8 mouse cellular contexts compared by ENCODE assay signal in the genomic region with DNA sequence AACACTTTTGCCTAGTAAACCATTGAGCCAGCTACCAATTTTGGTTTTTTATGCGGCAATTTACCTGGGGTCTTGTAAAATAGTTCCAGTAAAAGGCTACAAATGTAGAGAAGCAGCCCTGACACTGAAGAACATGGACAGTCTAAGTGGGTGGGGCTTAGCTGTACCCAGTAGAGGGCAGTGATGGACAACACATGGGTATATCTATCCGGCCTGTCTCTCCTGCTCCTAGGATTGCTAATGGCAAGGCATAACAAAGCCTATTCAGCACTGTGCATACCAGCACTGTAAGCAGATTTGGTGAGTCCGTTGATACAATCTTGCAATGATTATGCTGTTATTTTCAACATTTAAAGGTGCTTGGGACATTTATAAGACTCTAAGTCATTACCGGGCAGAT. TPM values are rescaled to one million over a fixed set of nuclear protein-coding genes. Genes with fewer than 3 reads are reported as not detected.
DNase-seq lines count a peak whose midpoint lies in the region; ATAC-seq and TF ChIP-seq lines count a peak whose summit lies in the region.

No protein-coding gene starts in this region.

- ATAC-seq in embryonic facial prominence, embryonic 11.5 days (replicated peaks; ENCODE audit: insufficient number of reproducible peaks, low FRiP score, low TSS enrichment, low read depth): peak; percentile 78; the same call in 1 of the 2 replicates
- ATAC-seq in hematopoietic stem cell, adult 5-6 weeks (replicated peaks in 1 of 2; ENCODE audit: insufficient read depth in 1 of 2, low FRiP score in 2 of 2, low TSS enrichment in 1 of 2, low read depth in 1 of 2, poor library complexity in 2 of 2, severe bottlenecking in 2 of 2): peak; percentile 43 to 61; a peak in 2 of 4 replicates
- ATAC-seq in limb, embryonic 14.5 days (ENCODE audit: low FRiP score, low read depth): peak; percentile 80
- ATAC-seq in midbrain, embryonic 15.5 days (replicated peaks): 0 out of 2 replicates have a peak, but pooled peaks have one; percentile 59

- H3K4me1 ChIP-seq in embryonic facial prominence, embryonic 11.5 days (ENCODE audit: control insufficient read depth, insufficient read depth, low read length): no peaks in the 10 kb centered on the region
- peaks cover 4% of the 10 kb centered on the region; the same call in 1 of the 2 replicates for H3K4me1 ChIP-seq in embryonic facial prominence, embryonic 10.5 days
- peaks cover 3% of the 10 kb centered on the region; the same call in 1 of the 2 replicates for H3K4me1 ChIP-seq in limb, embryonic 14.5 days (ENCODE audit: control insufficient read depth, insufficient read depth, low read length)
- no peaks in the 10 kb centered on the region for H3K4me1 ChIP-seq in midbrain, embryonic 15.5 days

- TF ChIP-seq CTCF in brain, embryonic 14.5 days (IDR thresholded peaks at IDR 0.05; ENCODE audit: borderline replicate concordance, extremely low read depth, insufficient read depth, insufficient read length): peak; percentile 53; the same call in 1 of the 2 replicates

- 49% methylated on average over 4 of the region's 4 CpGs for WGBS in embryonic facial prominence, embryonic 11.5 days
- WGBS in embryonic facial prominence, embryonic 10.5 days: 48% methylated on average over 4 of the region's 4 CpGs
- 39% methylated on average over 4 of the region's 4 CpGs for WGBS in limb, embryonic 14.5 days
- whole genome bisulfite sequencing in midbrain, embryonic 15.5 days: 45% methylated on average over 4 of the region's 4 CpGs

- H3K4me3 ChIP-seq in embryonic facial prominence, embryonic 11.5 days (ENCODE audit: low read depth, low read length): no peak overlapping the region
- no peak overlapping the region for H3K4me3 ChIP-seq in embryonic facial prominence, embryonic 10.5 days
- no peak overlapping the region for H3K4me3 ChIP-seq in limb, embryonic 14.5 days (replicated peaks; ENCODE audit: low read length)
- H3K4me3 ChIP-seq in midbrain, embryonic 15.5 days: no peak overlapping the region

- no peaks in the 10 kb centered on the region for H3K36me3 ChIP-seq in embryonic facial prominence, embryonic 11.5 days (replicated peaks; ENCODE audit: control insufficient read depth, insufficient read depth, low read depth, low read length)
- no peaks in the 10 kb centered on the region for H3K36me3 ChIP-seq in embryonic facial prominence, embryonic 10.5 days (replicated peaks)
- no peaks in the 10 kb centered on the region for H3K36me3 ChIP-seq in limb, embryonic 14.5 days (ENCODE audit: control insufficient read depth, insufficient read depth, low read length)
- no peaks in the 10 kb centered on the region for H3K36me3 ChIP-seq in midbrain, embryonic 15.5 days (replicated peaks)

- H3K9ac ChIP-seq in embryonic facial prominence, embryonic 11.5 days (replicated peaks; ENCODE audit: low read length): no peak overlapping the region
- no peak overlapping the region for H3K9ac ChIP-seq in limb, embryonic 14.5 days (ENCODE audit: low read depth, low read length, severe bottlenecking)
- no peak overlapping the region for H3K9ac ChIP-seq in midbrain, embryonic 15.5 days

- no peak overlapping the region for H3K27ac ChIP-seq in embryonic facial prominence, embryonic 11.5 days (replicated peaks; ENCODE audit: low read depth, low read length)
- H3K27ac ChIP-seq in embryonic facial prominence, embryonic 10.5 days (replicated peaks): no peak overlapping the region
- H3K27ac ChIP-seq in limb, embryonic 14.5 days (replicated peaks; ENCODE audit: low read depth, low read length): no peak overlapping the region
- H3K27ac ChIP-seq in midbrain, embryonic 15.5 days: no peak overlapping the region

- no peak for TF ChIP-seq POLR2A in brain, embryonic 14.5 days (IDR thresholded peaks at IDR 0.05; ENCODE audit: borderline replicate concordance, extremely low read depth, insufficient read depth, insufficient read length, poor library complexity, severe bottlenecking)
- TF ChIP-seq POLR2A in limb, embryonic 14.5 days (IDR thresholded peaks at IDR 0.05; ENCODE audit: borderline replicate concordance, extremely low read depth, insufficient read depth, insufficient read length): no peak

- H3K27me3 ChIP-seq in embryonic facial prominence, embryonic 11.5 days (ENCODE audit: control insufficient read depth, insufficient read depth, low read length): no peaks in the 10 kb centered on the region
- H3K27me3 ChIP-seq in embryonic facial prominence, embryonic 10.5 days (replicated peaks; ENCODE audit: low read depth, poor library complexity, severe bottlenecking): no peaks in the 10 kb centered on the region
- H3K27me3 ChIP-seq in limb, embryonic 14.5 days (ENCODE audit: control insufficient read depth, insufficient read depth, low read length): no peaks in the 10 kb centered on the region
- no peaks in the 10 kb centered on the region for H3K27me3 ChIP-seq in midbrain, embryonic 15.5 days (replicated peaks)

- peak; percentile 63 for DNase-seq in embryonic facial prominence, embryonic 11.5 days (ENCODE audit: low spot score)
- DNase-seq in embryonic facial prominence, embryonic 10.5 days (ENCODE audit: low spot score): no peak
- DNase-seq in 416B (ENCODE audit: low read depth): peak; percentile 66
- DNase-seq in brain, embryonic 14.5 days (ENCODE audit: low read depth): peak; percentile 69
- DNase-seq in limb, embryonic 14.5 days (ENCODE audit: low spot score): peak; percentile 52
- no peak for DNase-seq in right cerebral cortex, postnatal 36 days (ENCODE audit: low spot score in 2 of 2)

- no peaks in the 10 kb centered on the region for H3K9me3 ChIP-seq in embryonic facial prominence, embryonic 11.5 days (replicated peaks; ENCODE audit: control insufficient read depth, low read length)
- H3K9me3 ChIP-seq in embryonic facial prominence, embryonic 10.5 days: no peaks in the 10 kb centered on the region
- H3K9me3 ChIP-seq in limb, embryonic 14.5 days (ENCODE audit: control insufficient read depth, low read length): no peaks in the 10 kb centered on the region
- no peaks in the 10 kb centered on the region for H3K9me3 ChIP-seq in midbrain, embryonic 15.5 days

- H3K4me2 ChIP-seq in embryonic facial prominence, embryonic 11.5 days (ENCODE audit: low read depth, low read length): no peak overlapping the region
- no peak overlapping the region for H3K4me2 ChIP-seq in limb, embryonic 14.5 days (replicated peaks; ENCODE audit: low read depth, low read length, severe bottlenecking)
- no peak overlapping the region for H3K4me2 ChIP-seq in midbrain, embryonic 15.5 days

RNA-seq across cellular contexts. Expression of a gene that starts 12.4 kb away (rescaled TPM):
- polyA plus RNA-seq in embryonic facial prominence, embryonic 11.5 days (2014; fragmentation: Nextera tagmentation; extraction: Ambion mirVana): 92.5 and 95.0 TPM in 2 replicates
- 88.1 and 92.5 TPM in 2 replicates for polyA plus RNA-seq in embryonic facial prominence, embryonic 10.5 days (2016; fragmentation: Nextera tagmentation; extraction: Ambion mirVana)
- 87.7 and 95.4 TPM in 2 replicates for polyA plus RNA-seq in brain, embryonic 14.5 days (2012; rRNA removed)
- 57.2 and 76.9 TPM in 2 replicates for total RNA-seq in hematopoietic stem cell, adult 5-6 weeks (2017)
- 75.2 and 81.8 TPM in 2 replicates for polyA plus RNA-seq in limb, embryonic 14.5 days (2012; rRNA removed)
- 75.5 and 80.0 TPM in 2 replicates for polyA plus RNA-seq in limb, embryonic 14.5 days (2014; fragmentation: Nextera tagmentation; extraction: Ambion mirVana)
- polyA plus RNA-seq in midbrain, embryonic 15.5 days (2015; fragmentation: Nextera tagmentation; extraction: Ambion mirVana): 68.9 and 75.2 TPM in 2 replicates

RNA-seq across cellular contexts. Expression of a gene that starts 34.6 kb away (rescaled TPM):
- polyA plus RNA-seq in embryonic facial prominence, embryonic 11.5 days (2014; fragmentation: Nextera tagmentation; extraction: Ambion mirVana): 33.1 and 42.1 TPM in 2 replicates
- 36.6 and 40.1 TPM in 2 replicates for polyA plus RNA-seq in embryonic facial prominence, embryonic 10.5 days (2016; fragmentation: Nextera tagmentation; extraction: Ambion mirVana)
- polyA plus RNA-seq in brain, embryonic 14.5 days (2012; rRNA removed): 26.4 and 43.9 TPM in 2 replicates
- 37.0 and 46.1 TPM in 2 replicates for total RNA-seq in hematopoietic stem cell, adult 5-6 weeks (2017)
- polyA plus RNA-seq in limb, embryonic 14.5 days (2012; rRNA removed): 13.7 and 19.6 TPM in 2 replicates
- polyA plus RNA-seq in limb, embryonic 14.5 days (2014; fragmentation: Nextera tagmentation; extraction: Ambion mirVana): 27.1 and 29.8 TPM in 2 replicates
- 85.6 and 88.5 TPM in 2 replicates for polyA plus RNA-seq in midbrain, embryonic 15.5 days (2015; fragmentation: Nextera tagmentation; extraction: Ambion mirVana)

Comparison
In these comparisons a context has a peak if more than half of its experiments do, and no peak if none do; other contexts are left out.
1. DNase-seq: peak in embryonic facial prominence, embryonic 11.5 days (single experiment), 416B (single experiment), brain, embryonic 14.5 days (single experiment) and limb, embryonic 14.5 days (single experiment); none in embryonic facial prominence, embryonic 10.5 days (single experiment) and right cerebral cortex, postnatal 36 days (0 of 2).
2. Peak in every context shown above with its lines, with median percentiles within 50 percentile points of each other: ATAC-seq.